In genomic region chr1:72733191-72733691, GRCm38 (mm10) we compare ENCODE assay signal across 1 mouse cellular context.
TF ChIP-seq lines count a peak whose summit lies in the region.

No protein-coding gene starts in this region.

TF ChIP-seq in CH12.LX, 34 proteins besides CTCF, POLR2A, EP300 and RAD21:
- TF ChIP-seq SIN3A (IDR thresholded peaks at IDR 0.05; ENCODE audit: low read length), result no peak
- TF ChIP-seq ZNF384 (IDR thresholded peaks at IDR 0.05; ENCODE audit: low read depth, low read length), result no peak
- 0 out of 2 replicates have a peak, but pooled peaks have one; percentile 19 for TF ChIP-seq NRF1 (IDR thresholded peaks at IDR 0.05; ENCODE audit: low read depth, low read length)
- no peak for TF ChIP-seq CHD1 (IDR thresholded peaks at IDR 0.05; ENCODE audit: low read depth, low read length)
- no peak for TF ChIP-seq E2F4 (IDR thresholded peaks at IDR 0.05; ENCODE audit: insufficient replicate concordance, low read depth, low read length)
- no peak for TF ChIP-seq ETS1 (conservative IDR thresholded peaks at IDR 0.05; ENCODE audit: low read depth, low read length)
